Mouse (Mus musculus) heart, adult 9 months (tissue): ENCODE data around the gene Ankrd23.

ENCODE experiments used
- DNase-seq, 2 experiments: peaks; one replicate each; pipeline ENCODE4 v3.0.0; 2022; ENCODE audit warnings: low spot score in 2 of 2

Gene Ankrd23

GRCm38 (mm10) chr1:36545845-36546600 is 9.3 kb upstream of the Ankrd23 start:
- no peak for DNase-seq

DNA sequence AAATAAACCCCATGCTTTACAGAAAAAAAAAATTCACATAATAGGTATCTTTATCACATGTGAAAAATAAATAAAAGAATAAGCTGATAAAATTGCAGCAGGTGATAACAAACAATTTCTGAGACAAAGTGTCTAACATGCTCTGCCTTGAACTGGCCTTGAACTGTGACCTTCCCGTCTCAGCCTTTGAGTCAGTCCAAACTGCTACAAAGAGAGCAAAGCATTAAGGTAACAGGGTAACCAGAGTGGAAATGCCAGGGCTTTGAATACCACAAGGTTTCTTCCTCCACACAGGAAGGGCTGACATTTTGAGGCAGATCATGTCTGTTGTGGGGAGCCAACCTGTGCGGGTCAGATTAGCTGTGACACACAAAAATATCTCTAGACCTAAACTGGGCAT is 8.7 kb upstream of the Ankrd23 start:
- no peak for DNase-seq

DNA sequence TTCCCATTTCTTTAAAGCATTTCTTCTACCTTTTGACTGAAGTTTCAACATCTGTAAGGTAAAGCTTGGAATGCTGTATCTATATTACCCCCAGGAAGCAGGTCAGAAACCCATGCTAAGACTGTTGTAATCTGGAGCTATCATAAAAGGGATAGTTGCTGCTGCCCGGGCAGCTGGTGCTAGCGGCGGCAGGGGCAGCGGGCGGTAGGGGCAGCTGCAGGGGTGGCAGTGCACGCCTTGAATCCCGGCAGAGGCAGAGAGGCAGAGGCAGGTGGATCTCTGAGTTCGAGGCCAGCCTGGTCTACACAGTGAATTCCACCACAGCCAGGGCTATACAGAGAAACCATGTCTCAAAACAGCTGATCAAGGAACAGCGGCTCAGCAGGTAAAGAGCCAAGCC is 6.2 kb upstream of the Ankrd23 start:
- no peak for DNase-seq

DNA sequence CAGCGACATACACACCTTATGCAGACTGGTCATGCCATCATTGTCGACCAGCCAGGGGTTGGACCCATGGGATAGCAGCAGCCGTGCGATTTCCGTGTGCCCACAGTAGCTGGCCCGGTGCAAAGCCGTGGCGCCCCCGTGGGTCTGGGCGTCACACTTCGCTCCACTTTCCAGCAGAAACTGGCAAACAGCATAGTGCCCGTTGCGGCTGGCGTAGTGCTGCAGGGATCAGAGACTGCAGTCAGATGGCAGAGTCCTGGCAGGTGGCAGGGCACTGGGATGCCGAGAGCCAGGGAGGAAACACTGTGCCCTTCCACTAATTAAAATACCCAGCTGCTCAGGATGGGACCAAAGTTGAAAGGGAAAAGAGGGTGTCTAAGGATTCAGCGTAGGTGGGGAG is 5.2 kb upstream of the Ankrd23 start:
- DNase-seq = no peak

- DNase-seq = no peak
These were observed 4.1 kb upstream of the Ankrd23 start for GRCm38 (mm10) chr1:36540807-36541206.

DNA sequence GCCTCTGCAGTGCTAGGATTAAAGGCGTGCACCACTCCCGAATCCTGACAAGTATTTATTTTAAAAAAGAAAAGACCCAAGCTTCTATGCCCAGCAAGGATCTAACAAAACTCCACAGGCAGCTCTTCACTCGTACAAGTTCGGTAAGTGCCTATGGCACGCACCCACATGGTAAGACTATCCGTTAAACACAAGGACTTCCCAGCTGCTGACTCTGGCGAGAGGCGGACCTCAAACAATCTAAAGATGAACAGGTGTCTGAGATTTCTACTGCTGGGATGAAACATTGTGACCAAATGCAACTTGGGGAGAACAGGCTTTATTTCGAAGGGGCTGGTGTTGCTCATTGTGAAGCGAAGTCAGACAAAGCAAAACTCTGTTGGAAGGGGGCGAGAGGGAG is 3.4 kb upstream of the Ankrd23 start:
- no peak for DNase-seq

DNA sequence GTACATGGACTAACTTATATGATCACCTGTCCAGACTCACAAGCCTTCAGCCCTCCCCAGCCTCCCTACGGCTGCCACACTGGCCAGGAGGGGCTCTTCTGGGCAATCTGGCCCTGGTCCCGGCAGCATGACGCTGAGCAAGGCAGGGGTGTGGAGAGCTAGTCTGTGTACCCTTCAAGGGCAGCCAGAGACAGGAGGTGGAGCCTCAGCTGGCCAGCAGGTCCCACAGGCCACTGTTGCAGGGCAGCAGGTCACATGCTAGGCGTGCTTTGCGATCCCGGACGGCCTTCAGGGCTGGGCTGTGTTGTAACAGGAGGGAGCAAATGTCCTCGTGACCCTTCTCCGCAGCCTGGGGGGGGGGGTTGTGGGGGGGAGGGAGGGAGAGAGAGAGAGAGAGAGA is 2.5 kb upstream of the Ankrd23 start, which contains the start of gene Gm42417:
TSS of gene Gm42417 (minus strand) at position 244 of the 400 bp plus-strand sequence.
- DNase-seq = peak; percentile 84 to 86

- no peak for DNase-seq
These were observed 2.0 kb upstream of the Ankrd23 start for GRCm38 (mm10) chr1:36538727-36539126.

- DNase-seq = no peak
These were observed 320 bp downstream of the Ankrd23 start for GRCm38 (mm10) chr1:36536397-36536728.

DNA sequence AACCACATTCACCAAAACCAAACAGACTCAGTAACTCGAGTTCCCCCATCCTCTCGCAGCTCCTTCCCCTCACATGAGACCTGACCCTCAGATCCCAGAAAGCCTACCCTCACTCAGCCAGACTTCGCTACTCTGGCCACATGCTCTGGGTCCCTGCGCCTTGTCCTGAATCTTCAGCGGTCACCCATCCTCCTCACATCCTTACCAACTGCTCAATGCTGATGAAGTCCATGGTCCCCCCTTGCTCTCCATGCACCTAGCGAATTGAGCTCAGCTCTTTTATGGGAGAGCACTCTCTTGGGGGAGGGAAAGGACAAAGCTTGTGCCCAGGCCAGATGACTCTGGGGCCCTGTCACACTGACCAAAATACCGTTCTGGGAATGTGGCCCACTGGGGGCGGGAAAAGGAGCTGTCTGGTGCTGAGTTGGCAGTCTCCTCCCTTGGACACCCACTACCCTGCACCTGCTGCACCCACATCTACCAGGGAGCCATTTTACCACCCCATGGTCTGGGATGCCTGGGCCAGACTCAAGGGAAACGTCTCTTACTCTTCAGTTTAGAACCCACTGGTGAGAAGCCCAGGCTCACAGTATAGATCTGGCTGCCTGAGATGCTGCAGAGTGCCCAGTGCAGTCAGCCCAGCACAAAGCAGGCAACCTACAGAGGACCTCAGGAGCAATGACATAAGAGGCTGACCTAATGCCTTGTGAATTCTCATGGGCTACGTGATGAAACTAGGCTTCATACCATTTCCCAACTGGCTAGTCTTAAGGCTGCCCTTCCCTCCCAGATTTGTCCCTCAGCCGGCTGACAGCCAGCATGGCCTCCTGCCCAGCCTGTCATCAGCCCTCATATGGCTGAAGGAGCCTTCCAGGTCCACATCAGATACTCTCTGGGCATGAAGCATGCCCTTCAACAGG is 946 bp downstream of the Ankrd23 start:
- DNase-seq = peak; percentile 70 to 75

GRCm38 (mm10) chr1:36534595-36535058 is 2.1 kb downstream of the Ankrd23 start:
- peak in 1 of 2 experiments; percentile 50 for DNase-seq

- DNase-seq = no peak
These were observed 3.1 kb downstream of the Ankrd23 start for GRCm38 (mm10) chr1:36533546-36533945.

GRCm38 (mm10) chr1:36531461-36531860 is 5.2 kb downstream of the Ankrd23 start:
- peak in 1 of 2 experiments; percentile 35 for DNase-seq

- no peak for DNase-seq
These were observed 5.7 kb downstream of the Ankrd23 start for GRCm38 (mm10) chr1:36530962-36531361.

DNA sequence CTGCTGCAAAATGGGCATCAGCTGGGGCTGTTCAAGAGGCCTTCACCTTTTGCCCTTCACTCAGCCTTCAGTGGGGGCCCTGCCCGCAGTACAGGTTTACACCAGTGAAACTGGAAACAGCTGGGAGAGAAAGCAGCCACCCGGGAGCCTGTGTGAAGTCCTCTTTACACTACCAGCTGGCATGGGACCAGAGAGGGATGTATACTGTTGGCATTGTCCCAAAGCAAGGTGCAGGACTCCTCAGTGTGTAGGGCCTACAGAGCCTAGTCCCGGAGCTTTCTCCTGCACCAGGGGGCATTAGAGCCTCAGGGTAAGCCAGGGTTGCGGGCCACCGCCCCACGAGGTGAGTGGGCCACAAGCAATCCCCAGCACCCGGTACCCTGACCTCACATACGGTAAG is 6.2 kb downstream of the Ankrd23 start:
- DNase-seq = no peak

- no peak for DNase-seq
These were observed 6.8 kb downstream of the Ankrd23 start for GRCm38 (mm10) chr1:36529875-36530274.

DNA sequence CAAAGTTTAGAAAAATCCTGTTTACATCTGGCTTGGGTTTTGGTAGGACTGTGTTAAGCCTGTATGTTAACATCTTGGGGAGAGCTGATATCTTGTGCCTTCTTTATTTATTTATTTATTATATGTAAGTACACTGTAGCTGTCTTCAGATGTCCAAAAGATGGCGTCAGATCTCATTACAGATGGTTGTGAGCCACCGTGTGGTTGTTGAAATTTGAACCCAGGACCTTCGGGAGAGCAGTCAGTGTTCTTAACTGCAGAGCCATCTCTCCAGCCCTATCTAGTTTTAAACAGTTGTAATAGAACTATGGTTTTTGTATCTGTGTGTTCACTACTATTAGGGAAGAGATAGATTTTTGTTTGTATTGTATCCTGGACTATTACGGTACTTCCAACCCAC is 7.4 kb downstream of the Ankrd23 start:
- no peak for DNase-seq

DNA sequence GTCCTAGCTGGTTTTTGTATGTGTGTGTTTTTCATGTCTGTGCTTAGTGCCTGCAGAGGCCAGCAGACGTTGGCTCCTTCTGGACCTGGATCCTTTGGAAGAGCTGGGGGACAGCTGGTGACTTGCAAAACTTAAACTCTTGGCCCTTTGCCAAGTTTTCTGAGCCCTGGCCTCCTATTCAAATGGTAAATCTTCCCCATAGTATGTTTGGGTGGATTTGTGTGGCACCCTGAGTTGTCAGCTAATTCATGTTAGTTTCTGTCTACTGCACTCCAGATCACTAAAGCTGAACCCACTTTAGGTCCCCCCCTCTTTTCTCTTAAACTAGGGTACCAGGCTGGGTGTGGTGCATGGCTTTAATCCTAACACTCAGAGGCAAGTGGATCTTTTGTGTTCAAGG is 8.3 kb downstream of the Ankrd23 start:
- no peak for DNase-seq

GRCm38 (mm10) chr1:36526903-36527302 is 9.8 kb downstream of the Ankrd23 start:
- DNase-seq = no peak

GRCm38 (mm10) chr1:36525774-36526173 is 10.9 kb downstream of the Ankrd23 start:
- no peak for DNase-seq

- no peak for DNase-seq
These were observed 12.6 kb downstream of the Ankrd23 start for GRCm38 (mm10) chr1:36524058-36524457.

- no peak for DNase-seq
These were observed 13.2 kb downstream of the Ankrd23 start for GRCm38 (mm10) chr1:36523332-36524013.
